Mouse (Mus musculus) heart, postnatal 0 days (tissue): ENCODE measurements at regions not wholly inside any gene's neighbourhood (a gene's known extent, or its start where the extent isn't known, plus 50 kb on each side); places are given as distances from the start of the nearest gene placed in this dataset.

Experiments
- ATAC-seq: fragments of 200-750 bp; cut with Nextera tagmentation; 2 replicates; pipeline ENCODE4 v1.8.0; 2017; ENCODE audit warnings: low read depth, moderate number of reproducible peaks, moderate library complexity; ENCODE audit not compliant: insufficient read depth
- DNase-seq: peaks from one replicate; pipeline ENCODE4 v3.0.0-alpha.2; 2016; ENCODE audit warnings: low spot score
- H3K27ac ChIP-seq: fragments of 300-500 bp; sonication (generic); 2 replicates; pipeline ENCODE4 v1.5.1; 2014; ENCODE audit warnings: low read depth, mild to moderate bottlenecking
- H3K27me3 ChIP-seq: fragments of 300-500 bp; sonication (generic); 2 replicates; pipeline ENCODE4 v1.6.1; 2014; ENCODE audit warnings: low read length, mixed read lengths; ENCODE audit not compliant: control insufficient read depth, insufficient read depth
- H3K36me3 ChIP-seq: fragments of 300-500 bp; sonication (generic); replicated peaks from 2 replicates; pipeline ENCODE4 v1.6.1; 2014; ENCODE audit warnings: low read length, mixed read lengths; ENCODE audit not compliant: control insufficient read depth, insufficient read depth
- H3K4me1 ChIP-seq: fragments of 300-500 bp; sonication (generic); 2 replicates; pipeline ENCODE4 v1.6.1; 2014; ENCODE audit warnings: antibody characterized with exemption; ENCODE audit not compliant: control insufficient read depth, insufficient read depth
- H3K4me2 ChIP-seq: fragments of 300-500 bp; sonication (generic); 2 replicates; pipeline ENCODE4 v1.6.1; 2014; ENCODE audit warnings: low read depth, mild to moderate bottlenecking, low read length, moderate library complexity
- H3K4me3 ChIP-seq: fragments of 300-500 bp; sonication (generic); 2 replicates; pipeline ENCODE4 v1.5.1; 2014; ENCODE audit warnings: low read depth, low read length
- H3K9ac ChIP-seq: fragments of 300-500 bp; sonication (generic); replicated peaks from 2 replicates; pipeline ENCODE4 v1.6.1; 2014; ENCODE audit warnings: low read depth, low read length, mixed read lengths
- H3K9me3 ChIP-seq: fragments of 300-500 bp; sonication (generic); replicated peaks from 2 replicates; pipeline ENCODE4 v1.6.1; 2016; ENCODE audit warnings: low read length; ENCODE audit not compliant: control insufficient read depth
- CTCF ChIP-seq: IDR thresholded peaks from 2 replicates; pipeline ENCODE4 v1.5.1; 2016; ENCODE audit warnings: antibody characterized with exemption, control low read depth, low read depth
- EP300 ChIP-seq: IDR thresholded peaks from 2 replicates; pipeline ENCODE4 v1.6.1; 2016; ENCODE audit warnings: antibody characterized with exemption, low read depth
- WGBS: fragments of 180-500 bp; shearing (Covaris S2); extraction: QIAGEN DNeasy Blood & Tissue Kit; methylation state at CpG from one replicate; pipeline ENCODE4 v1.1.7; 2014; 5-methylcytosine and 5-hydroxymethylcytosine counted together

- no peaks in the 10 kb centered on the region for H3K9me3 ChIP-seq
- DNase-seq = peak; percentile 19
- H3K27me3 ChIP-seq = no peaks in the 10 kb centered on the region
- no peak overlapping the region for H3K27ac ChIP-seq
- no peak overlapping the region for H3K4me2 ChIP-seq
- H3K36me3 ChIP-seq = no peaks in the 10 kb centered on the region
- ATAC-seq = peak; percentile 67; the same call in 1 of the 2 replicates
- TF ChIP-seq CTCF (no peak), EP300 (no peak)
- no peak overlapping the region for H3K4me3 ChIP-seq
- H3K9ac ChIP-seq = no peak overlapping the region
- no peaks in the 10 kb centered on the region for H3K4me1 ChIP-seq
- WGBS = 29% methylated on average over 3 of the region's 3 CpGs
These were observed 79.1 kb downstream of the Cyp26b1 start for GRCm38 (mm10) chr6:84514623-84515022.

DNA sequence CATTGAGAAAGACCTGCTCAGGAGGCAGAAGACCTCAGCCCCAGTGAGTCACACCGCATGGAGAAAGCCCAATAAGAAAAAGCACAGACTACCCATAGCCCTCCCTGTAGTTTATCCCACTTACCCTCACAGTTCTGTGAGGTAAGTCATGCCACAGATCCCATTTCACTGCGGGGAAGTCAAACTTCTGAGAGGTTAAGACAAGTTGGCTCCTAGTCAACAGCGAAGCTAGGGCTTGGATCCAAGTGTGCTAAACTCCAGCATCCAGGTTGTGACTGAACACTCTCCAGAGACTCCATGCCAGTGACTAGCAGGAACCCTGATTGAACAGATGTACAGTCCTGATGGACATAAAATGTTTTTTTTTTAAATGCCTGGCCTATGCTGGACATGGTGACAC is 85.1 kb downstream of the Cyp26b1 start:
- DNase-seq (no peak), ATAC-seq (no peak)
- Histone ChIP-seq H3K4me1 (no peaks in the 10 kb centered on the region), H3K9me3 (no peaks in the 10 kb centered on the region), H3K27me3 (no peaks in the 10 kb centered on the region), H3K4me2 (no peak overlapping the region), H3K27ac (no peak overlapping the region), H3K36me3 (no peaks in the 10 kb centered on the region), H3K4me3 (no peak overlapping the region), H3K9ac (no peak overlapping the region)
- WGBS = 67% methylated on average over 3 of the region's 3 CpGs
- TF ChIP-seq CTCF (no peak), EP300 (no peak)

GRCm38 (mm10) chr6:84506675-84507074 is 87.0 kb downstream of the Cyp26b1 start:
- WGBS = 13% methylated on average over 1 of the region's 1 CpGs
- no peak overlapping the region for H3K9ac ChIP-seq
- no peak for TF ChIP-seq EP300
- peak; percentile 49 for TF ChIP-seq CTCF
- no peaks in the 10 kb centered on the region for H3K4me1 ChIP-seq
- ATAC-seq (no peak), DNase-seq (peak; percentile 24)
- H3K4me2 ChIP-seq = no peak overlapping the region
- no peaks in the 10 kb centered on the region for H3K36me3 ChIP-seq
- H3K4me3 ChIP-seq = no peak overlapping the region
- H3K9me3 ChIP-seq = no peaks in the 10 kb centered on the region
- no peak overlapping the region for H3K27ac ChIP-seq
- no peaks in the 10 kb centered on the region for H3K27me3 ChIP-seq

GRCm38 (mm10) chr6:84500255-84500886 is 93.3 kb downstream of the Cyp26b1 start:
- 27% methylated on average over 13 of the region's 13 CpGs for WGBS

DNA sequence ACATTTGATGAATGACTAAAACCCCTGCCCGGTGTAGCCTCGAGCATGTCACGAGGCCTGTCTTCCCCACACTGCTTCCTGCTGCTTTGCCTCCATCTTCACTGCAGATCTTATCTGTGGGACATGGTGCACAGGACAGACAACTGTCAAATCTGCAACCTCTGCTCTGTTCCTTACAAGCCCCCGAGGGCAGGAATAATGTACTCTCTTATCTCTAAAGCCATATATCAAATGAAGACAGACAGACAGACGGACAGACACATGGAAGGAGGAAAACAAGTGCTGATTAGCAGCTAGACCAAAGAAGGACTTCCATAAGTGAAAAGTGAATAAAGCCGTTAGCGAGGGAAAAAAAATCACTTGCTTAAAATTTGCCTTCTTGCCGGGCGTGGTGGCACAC is 95.6 kb downstream of the Cyp26b1 start:
- Histone ChIP-seq H3K9me3 (no peaks in the 10 kb centered on the region), H3K9ac (no peak overlapping the region), H3K27me3 (no peaks in the 10 kb centered on the region), H3K4me1 (no peaks in the 10 kb centered on the region; the same call in 1 of the 2 replicates), H3K27ac (no peak overlapping the region), H3K4me2 (no peak overlapping the region), H3K4me3 (no peak overlapping the region), H3K36me3 (no peaks in the 10 kb centered on the region)
- WGBS = 61% methylated on average over 9 of the region's 9 CpGs
- DNase-seq (no peak), ATAC-seq (no peak)
- TF ChIP-seq CTCF (no peak), EP300 (no peak)

More at GRCm38 (mm10) chr6:84500255-84500886, 93.3 kb downstream of the Cyp26b1 start:
- H3K4me3 ChIP-seq = no peak overlapping the region
- H3K36me3 ChIP-seq = no peaks in the 10 kb centered on the region
- no peak overlapping the region for H3K4me2 ChIP-seq
- H3K4me1 ChIP-seq = no peaks in the 10 kb centered on the region; the same call in 1 of the 2 replicates
- no peak overlapping the region for H3K27ac ChIP-seq
- H3K9ac ChIP-seq = no peak overlapping the region
- TF ChIP-seq CTCF (no peak), EP300 (no peak)
- H3K27me3 ChIP-seq = no peaks in the 10 kb centered on the region
- DNase-seq = no peak
- no peak for ATAC-seq
- H3K9me3 ChIP-seq = no peaks in the 10 kb centered on the region

GRCm38 (mm10) chr6:84493676-84494075 is 100.0 kb downstream of the Cyp26b1 start:
- Histone ChIP-seq H3K9me3 (no peaks in the 10 kb centered on the region), H3K4me3 (no peak overlapping the region), H3K9ac (no peak overlapping the region), H3K27ac (no peak overlapping the region), H3K27me3 (no peaks in the 10 kb centered on the region), H3K36me3 (no peaks in the 10 kb centered on the region), H3K4me2 (no peak overlapping the region), H3K4me1 (no peaks in the 10 kb centered on the region)
- no peak for ATAC-seq
- WGBS = 55% methylated on average over 6 of the region's 6 CpGs
- no peak for DNase-seq
- TF ChIP-seq CTCF = no peak
- no peak for TF ChIP-seq EP300
